ENCODE assay signal across 8 mouse cellular contexts in the genomic region with DNA sequence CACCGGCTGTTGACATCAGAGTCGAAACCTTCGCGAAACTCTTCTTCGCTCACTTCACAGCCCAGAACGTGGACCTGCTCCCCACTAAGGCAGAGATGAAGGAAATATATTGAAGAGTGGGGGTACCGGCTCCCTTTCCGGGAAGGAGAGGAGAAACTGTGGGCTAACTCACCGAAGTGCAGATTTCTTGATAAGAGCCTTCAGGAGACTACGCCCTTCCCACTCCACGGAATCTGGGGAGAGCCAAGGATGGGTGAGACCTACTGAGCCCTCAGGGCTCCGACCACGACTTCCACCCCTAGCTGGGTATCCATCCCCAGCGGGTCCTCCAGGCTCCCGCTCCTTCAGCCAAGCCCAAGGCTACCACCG. TPM values are rescaled to one million over a fixed set of nuclear protein-coding genes. Genes with fewer than 3 reads are reported as not detected.
DNase-seq lines count a peak whose midpoint lies in the region; ATAC-seq and TF ChIP-seq lines count a peak whose summit lies in the region.

No protein-coding gene starts in this region.

- no peak for ATAC-seq in kidney, embryonic 14.5 days (ENCODE audit: low FRiP score, low TSS enrichment)
- no peak for ATAC-seq in hindbrain, embryonic 13.5 days (ENCODE audit: low FRiP score)
- ATAC-seq in midbrain, embryonic 12.5 days (ENCODE audit: low FRiP score, low read depth) = no peak

- 4% methylated on average over 16 of the region's 16 CpGs for WGBS in kidney, embryonic 14.5 days
- whole genome bisulfite sequencing in hindbrain, embryonic 13.5 days = 3% methylated on average over 16 of the region's 16 CpGs
- 4% methylated on average over 16 of the region's 16 CpGs for WGBS in midbrain, embryonic 12.5 days

- no peaks in the 10 kb centered on the region for H3K27me3 ChIP-seq in kidney, embryonic 14.5 days (ENCODE audit: control insufficient read depth, insufficient read depth, low read length)
- H3K27me3 ChIP-seq in hindbrain, embryonic 13.5 days = no peaks in the 10 kb centered on the region
- no peaks in the 10 kb centered on the region for H3K27me3 ChIP-seq in midbrain, embryonic 12.5 days

- peak overlapping the region; percentile 58 for H3K9ac ChIP-seq in kidney, embryonic 14.5 days (ENCODE audit: low read depth, low read length)
- H3K9ac ChIP-seq in hindbrain, embryonic 13.5 days = peak overlapping the region; percentile 98
- H3K9ac ChIP-seq in midbrain, embryonic 12.5 days (replicated peaks) = peak overlapping the region; percentile 99

- peaks cover 15% of the 10 kb centered on the region for H3K4me1 ChIP-seq in kidney, embryonic 14.5 days (ENCODE audit: control insufficient read depth, insufficient read depth, low read length)
- peaks cover 13% of the 10 kb centered on the region for H3K4me1 ChIP-seq in bone marrow macrophage, adult 2 months (ENCODE audit: control insufficient read depth, insufficient read depth, low read length)
- peaks cover 33% of the 10 kb centered on the region for H3K4me1 ChIP-seq in hindbrain, embryonic 13.5 days (replicated peaks)
- H3K4me1 ChIP-seq in midbrain, embryonic 12.5 days = peaks cover 29% of the 10 kb centered on the region

- H3K4me2 ChIP-seq in kidney, embryonic 14.5 days (replicated peaks; ENCODE audit: low read depth, low read length) = peak overlapping the region; percentile 72
- peak overlapping the region; percentile 94 for H3K4me2 ChIP-seq in hindbrain, embryonic 13.5 days
- peak overlapping the region; percentile 85 for H3K4me2 ChIP-seq in midbrain, embryonic 12.5 days (replicated peaks)

- peak overlapping the region; percentile 100 for H3K4me3 ChIP-seq in kidney, embryonic 14.5 days (ENCODE audit: low read length)
- peak overlapping the region; percentile 91 for H3K4me3 ChIP-seq in bone marrow macrophage, adult 2 months (ENCODE audit: insufficient read depth, low read length)
- H3K4me3 ChIP-seq in hindbrain, embryonic 13.5 days = peak overlapping the region; percentile 99
- peak overlapping the region; percentile 100 for H3K4me3 ChIP-seq in midbrain, embryonic 12.5 days

- peak overlapping the region; percentile 89 for H3K27ac ChIP-seq in kidney, embryonic 14.5 days (ENCODE audit: low read depth, low read length)
- peak overlapping the region; percentile 37 for H3K27ac ChIP-seq in bone marrow macrophage, adult 2 months (ENCODE audit: insufficient read depth, low read depth, low read length)
- peak overlapping the region; percentile 99 for H3K27ac ChIP-seq in hindbrain, embryonic 13.5 days
- peak overlapping the region; percentile 99 for H3K27ac ChIP-seq in midbrain, embryonic 12.5 days (replicated peaks)

- no peak for DNase-seq in kidney, postnatal 10 days
- no peak for DNase-seq in adrenal gland, adult 2 months
- DNase-seq in left cerebral cortex, postnatal 14 days (ENCODE audit: low spot score in 2 of 2) = no peak
- DNase-seq in gastrocnemius, postnatal 14 days = no peak

- intact Hi-C loops in left cerebral cortex, postnatal 14 days (cut with DNase I) = no loop called here
- intact Hi-C loops in gastrocnemius, postnatal 14 days (cut with DNase I; ENCODE audit: low total_unique reads) = no loop called here

- peaks cover 37% of the 10 kb centered on the region for H3K36me3 ChIP-seq in kidney, embryonic 14.5 days (ENCODE audit: control insufficient read depth, insufficient read depth, low read length)
- peaks cover 40% of the 10 kb centered on the region for H3K36me3 ChIP-seq in hindbrain, embryonic 13.5 days
- peaks cover 46% of the 10 kb centered on the region for H3K36me3 ChIP-seq in midbrain, embryonic 12.5 days

- no peaks in the 10 kb centered on the region for H3K9me3 ChIP-seq in kidney, embryonic 14.5 days (ENCODE audit: control insufficient read depth, low read length)
- no peaks in the 10 kb centered on the region for H3K9me3 ChIP-seq in hindbrain, embryonic 13.5 days
- H3K9me3 ChIP-seq in midbrain, embryonic 12.5 days = no peaks in the 10 kb centered on the region

- no peak for TF ChIP-seq POLR2A in bone marrow macrophage, adult 2 months (IDR thresholded peaks at IDR 0.05; ENCODE audit: borderline replicate concordance, low read depth, low read length)

- no peak for TF ChIP-seq CTCF in bone marrow macrophage, adult 2 months (IDR thresholded peaks at IDR 0.05; ENCODE audit: low read depth, low read length)

RNA-seq across cellular contexts. Expression of a gene that starts 1.1 kb away (rescaled TPM):
- polyA plus RNA-seq in kidney, embryonic 14.5 days (2014; fragmentation: Nextera tagmentation; extraction: Ambion mirVana) = 34.5 and 50.1 TPM in 2 replicates
- polyA plus RNA-seq in bone marrow macrophage, adult 2 months (2012; ENCODE audit: insufficient read depth, insufficient read length, missing spikeins) = 176 and 194 TPM in 2 replicates
- polyA plus RNA-seq in hindbrain, embryonic 13.5 days (2015; fragmentation: Nextera tagmentation; extraction: Ambion mirVana) = 22.4 and 22.7 TPM in 2 replicates
- 21.4 and 27.5 TPM in 2 replicates for polyA plus RNA-seq in midbrain, embryonic 12.5 days (2016; fragmentation: Nextera tagmentation; extraction: Ambion mirVana)
- total RNA-seq in adrenal gland, adult 2 months (2021) = 100 to 1,000 TPM; 130 to 136 TPM
- 106 and 117 TPM in 2 replicates for polyA plus RNA-seq in adrenal gland, adult 2 months (2012; rRNA removed)
- total RNA-seq in left cerebral cortex, postnatal 14 days (2021) = 100 to 1,000 TPM; 115 TPM
- total RNA-seq in gastrocnemius, postnatal 14 days (2021) = 100 to 1,000 TPM; 185 to 209 TPM

RNA-seq across cellular contexts. Expression of a gene that starts 2.5 kb away (rescaled TPM):
- 117 and 141 TPM in 2 replicates for polyA plus RNA-seq in kidney, embryonic 14.5 days (2014; fragmentation: Nextera tagmentation; extraction: Ambion mirVana)
- 41.4 and 49.8 TPM in 2 replicates for polyA plus RNA-seq in bone marrow macrophage, adult 2 months (2012; ENCODE audit: insufficient read depth, insufficient read length, missing spikeins)
- 149 and 154 TPM in 2 replicates for polyA plus RNA-seq in hindbrain, embryonic 13.5 days (2015; fragmentation: Nextera tagmentation; extraction: Ambion mirVana)
- 127 and 131 TPM in 2 replicates for polyA plus RNA-seq in midbrain, embryonic 12.5 days (2016; fragmentation: Nextera tagmentation; extraction: Ambion mirVana)
- 10 to 100 TPM; 61.9 to 91.9 TPM for total RNA-seq in adrenal gland, adult 2 months (2021)
- 45.0 and 45.6 TPM in 2 replicates for polyA plus RNA-seq in adrenal gland, adult 2 months (2012; rRNA removed)
- total RNA-seq in left cerebral cortex, postnatal 14 days (2021) = 100 to 1,000 TPM; 103 to 107 TPM
- total RNA-seq in gastrocnemius, postnatal 14 days (2021) = 10 to 100 TPM; 43.0 to 52.9 TPM

RNA-seq across cellular contexts. Expression of a gene that starts 11.1 kb away (rescaled TPM):
- 426 and 499 TPM in 2 replicates for polyA plus RNA-seq in kidney, embryonic 14.5 days (2014; fragmentation: Nextera tagmentation; extraction: Ambion mirVana)
- 1,001 and 1,002 TPM in 2 replicates for polyA plus RNA-seq in bone marrow macrophage, adult 2 months (2012; ENCODE audit: insufficient read depth, insufficient read length, missing spikeins)
- 670 and 709 TPM in 2 replicates for polyA plus RNA-seq in hindbrain, embryonic 13.5 days (2015; fragmentation: Nextera tagmentation; extraction: Ambion mirVana)
- 552 and 567 TPM in 2 replicates for polyA plus RNA-seq in midbrain, embryonic 12.5 days (2016; fragmentation: Nextera tagmentation; extraction: Ambion mirVana)
- total RNA-seq in adrenal gland, adult 2 months (2021) = 100 to 1,000 TPM; 487 to 580 TPM
- polyA plus RNA-seq in adrenal gland, adult 2 months (2012; rRNA removed) = 226 and 315 TPM in 2 replicates
- total RNA-seq in left cerebral cortex, postnatal 14 days (2021) = 100 to 1,000 TPM; 213 to 217 TPM
- 100 to 1,000 TPM; 170 to 180 TPM for total RNA-seq in gastrocnemius, postnatal 14 days (2021)

RNA-seq across cellular contexts. Expression of a gene that starts 15.2 kb away (rescaled TPM):
- 117 and 132 TPM in 2 replicates for polyA plus RNA-seq in kidney, embryonic 14.5 days (2014; fragmentation: Nextera tagmentation; extraction: Ambion mirVana)
- not detected in 2 replicates for polyA plus RNA-seq in bone marrow macrophage, adult 2 months (2012; ENCODE audit: insufficient read depth, insufficient read length, missing spikeins)
- 0.38 and 0.87 TPM in 2 replicates for polyA plus RNA-seq in hindbrain, embryonic 13.5 days (2015; fragmentation: Nextera tagmentation; extraction: Ambion mirVana)
- 2.9 and 3.7 TPM in 2 replicates for polyA plus RNA-seq in midbrain, embryonic 12.5 days (2016; fragmentation: Nextera tagmentation; extraction: Ambion mirVana)
- total RNA-seq in adrenal gland, adult 2 months (2021) = under 1 TPM in 1 of 2 experiments, not detected in 1; 0.78 TPM
- polyA plus RNA-seq in adrenal gland, adult 2 months (2012; rRNA removed) = 0.11 and 0.32 TPM in 2 replicates
- total RNA-seq in left cerebral cortex, postnatal 14 days (2021) = not detected
- total RNA-seq in gastrocnemius, postnatal 14 days (2021) = under 1 TPM in 1 of 2 experiments, not detected in 1; 0.72 TPM

RNA-seq across cellular contexts. Expression of a gene that starts 15.8 kb away (rescaled TPM):
- polyA plus RNA-seq in kidney, embryonic 14.5 days (2014; fragmentation: Nextera tagmentation; extraction: Ambion mirVana) = 48.5 and 63.1 TPM in 2 replicates
- 77.6 and 78.1 TPM in 2 replicates for polyA plus RNA-seq in bone marrow macrophage, adult 2 months (2012; ENCODE audit: insufficient read depth, insufficient read length, missing spikeins)
- 72.9 and 74.8 TPM in 2 replicates for polyA plus RNA-seq in hindbrain, embryonic 13.5 days (2015; fragmentation: Nextera tagmentation; extraction: Ambion mirVana)
- 89.4 and 96.5 TPM in 2 replicates for polyA plus RNA-seq in midbrain, embryonic 12.5 days (2016; fragmentation: Nextera tagmentation; extraction: Ambion mirVana)
- 10 to 100 TPM; 52.2 to 57.6 TPM for total RNA-seq in adrenal gland, adult 2 months (2021)
- polyA plus RNA-seq in adrenal gland, adult 2 months (2012; rRNA removed) = 9.7 and 19.0 TPM in 2 replicates
- total RNA-seq in left cerebral cortex, postnatal 14 days (2021) = 10 to 100 TPM; 39.2 to 40.2 TPM
- total RNA-seq in gastrocnemius, postnatal 14 days (2021) = 10 to 100 TPM; 20.4 to 20.7 TPM

Comparison
In these comparisons a context has a peak if more than half of its experiments do, and no peak if none do; other contexts are left out.
1. H3K27ac ChIP-seq: peak in every context shown above with its lines; median percentile 99 in hindbrain, embryonic 13.5 days; 99 in midbrain, embryonic 12.5 days; 89 in kidney, embryonic 14.5 days; 37 in bone marrow macrophage, adult 2 months.